Mouse (Mus musculus) ES-E14 (cell line): ENCODE data around the gene Msrb3.

ENCODE experiments used
- CHD2 ChIP-seq: IDR thresholded peaks from 2 replicates; pipeline ENCODE4 v1.6.1; 2014; ENCODE audit warnings: mild to moderate bottlenecking, low read depth, low read length, inconsistent platforms
- MAFK ChIP-seq: IDR thresholded peaks from 2 replicates; pipeline ENCODE4 v1.6.1; 2014; ENCODE audit warnings: mild to moderate bottlenecking, low read depth, low read length, inconsistent platforms; ENCODE audit not compliant: insufficient read depth
- ZC3H11A ChIP-seq: IDR thresholded peaks from 2 replicates; pipeline ENCODE4 v1.6.1; 2012; ENCODE audit warnings: low read depth, mild to moderate bottlenecking, inconsistent platforms, low read length, borderline replicate concordance

DNA sequence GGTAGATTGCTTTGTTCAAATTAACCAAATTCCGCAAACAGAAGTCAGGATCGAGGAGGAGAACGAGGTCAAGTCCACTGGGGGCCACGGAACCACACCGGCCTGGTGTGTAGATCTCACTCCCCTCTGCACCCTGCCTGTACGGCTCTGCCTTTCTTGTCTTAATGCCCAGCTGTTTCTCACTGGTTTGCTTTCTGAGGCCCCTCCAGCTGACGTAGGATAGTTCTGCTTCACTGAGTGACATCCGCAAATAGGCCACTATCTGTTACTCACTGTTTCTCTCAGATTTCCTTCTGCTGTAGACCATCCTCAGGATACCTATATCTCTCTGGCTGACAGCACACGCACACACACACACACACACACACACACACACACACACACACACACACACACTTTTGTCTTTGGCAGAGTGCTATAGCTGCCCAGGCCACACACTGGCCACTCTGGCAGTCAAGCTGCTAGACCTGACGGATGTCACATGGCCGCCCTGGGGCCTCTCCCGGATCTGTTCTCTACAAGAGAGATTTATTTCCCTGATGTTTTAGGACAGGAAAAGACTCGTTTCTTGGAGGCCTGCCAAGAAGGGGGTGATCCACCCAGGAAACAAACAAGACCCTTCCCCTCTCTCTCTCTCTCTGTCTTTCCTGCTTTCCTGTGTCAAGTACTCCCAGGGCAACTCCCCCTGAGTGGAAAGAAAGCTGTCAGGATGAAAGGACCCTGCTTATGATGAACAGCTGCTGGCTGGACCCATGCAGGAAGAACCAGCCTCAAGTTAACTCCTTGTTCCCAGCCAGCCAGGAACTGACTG, 135.0 kb downstream of the Msrb3 start:
- no peak for TF ChIP-seq ZC3H11A
- no peak for TF ChIP-seq MAFK
- no peak for TF ChIP-seq CHD2
